Mouse (Mus musculus) megakaryocyte, embryonic 14.5 days (primary cell): ENCODE measurements around the gene Aes. TPM values are rescaled to one million over a fixed set of nuclear protein-coding genes. Genes with fewer than 3 reads are reported as not detected.

Source experiments
- H3K27me3 ChIP-seq: replicated peaks from 2 replicates; pipeline ENCODE3; 2012; ENCODE audit warnings: inconsistent platforms
- H3K36me3 ChIP-seq: replicated peaks from 2 replicates; pipeline ENCODE3; 2012; ENCODE audit warnings: low read length, inconsistent platforms, mixed read lengths
- H3K4me1 ChIP-seq: 2 replicates; pipeline ENCODE4 v1.6.1; 2012; ENCODE audit warnings: inconsistent platforms
- H3K4me3 ChIP-seq: replicated peaks from 2 replicates; pipeline ENCODE3; 2012; ENCODE audit warnings: moderate library complexity, mild to moderate bottlenecking, inconsistent platforms
- H3K9me3 ChIP-seq: 2 replicates; pipeline ENCODE4 v1.6.1; 2012; ENCODE audit warnings: inconsistent platforms
- FLI1 ChIP-seq: IDR thresholded peaks from 2 replicates; pipeline ENCODE4 v1.6.1; 2012; ENCODE audit warnings: low read length, inconsistent platforms, mixed read lengths
- GATA1 ChIP-seq: IDR thresholded peaks from 3 replicates; pipeline ENCODE4 v1.6.1; 2012; ENCODE audit warnings: mixed read lengths, low read length, inconsistent platforms, borderline replicate concordance
- polyA plus RNA-seq: library from polyadenylated mRNA; stranded (reverse); fragments of >175 nt; gene quantifications from 2 replicates; pipeline ENCODE4 v1.2.3, GENCODE M21; 2012; ENCODE audit warnings: low replicate concordance; ENCODE audit not compliant: insufficient read depth

Aes gene
- polyA plus RNA-seq, 1 experiment, result 2,412 TPM

DNA sequence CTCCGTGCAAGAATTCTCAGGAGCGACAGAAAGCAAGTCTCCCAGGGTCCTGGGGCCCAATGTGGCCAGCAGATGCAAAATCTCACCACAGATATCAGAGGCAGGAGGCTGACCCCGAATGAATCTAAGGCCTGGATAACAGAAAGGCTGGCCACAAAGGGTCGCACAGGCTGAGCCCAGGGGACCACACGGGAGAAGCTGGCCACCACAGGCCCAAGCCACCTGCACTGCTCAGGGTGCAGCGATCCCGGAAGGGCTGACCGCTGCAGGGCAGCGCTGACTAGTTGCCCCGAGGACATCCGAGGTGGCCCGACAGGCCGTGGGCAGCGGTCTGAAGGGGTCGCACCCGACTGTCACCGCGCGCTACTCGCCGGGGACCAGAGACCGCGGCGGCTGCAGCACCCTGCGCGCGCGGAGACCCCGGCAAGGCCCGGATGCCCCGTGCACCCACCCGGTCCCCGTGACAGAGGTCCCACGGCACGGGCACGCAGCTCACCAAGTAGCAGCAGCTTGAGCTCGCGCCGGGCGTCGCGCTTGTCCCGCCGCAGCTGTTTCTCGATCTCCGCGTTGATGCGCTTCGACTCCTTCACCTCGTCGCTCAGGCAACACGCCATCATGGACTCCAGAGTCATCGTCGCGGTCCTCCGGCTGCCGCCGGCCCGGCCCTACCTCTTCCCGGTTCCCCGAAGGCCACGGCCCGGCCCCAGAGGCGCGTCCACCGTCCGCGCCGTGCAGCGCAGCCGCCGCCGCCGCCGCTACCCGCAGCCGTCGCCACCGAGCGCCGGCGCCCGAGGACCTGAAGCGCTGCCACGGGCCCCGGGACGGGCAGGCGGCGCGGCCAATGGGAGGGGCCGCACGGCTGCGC lies 14.8 kb upstream of the Aes start:
- Histone ChIP-seq H3K4me3 (peak overlapping the region; percentile 98), H3K36me3 (peaks cover 36% of the 10 kb centered on the region), H3K9me3 (no peaks in the 10 kb centered on the region), H3K27me3 (no peaks in the 10 kb centered on the region), H3K4me1 (peaks cover 77% of the 10 kb centered on the region)
- TF ChIP-seq FLI1 (no peak), GATA1 (no peak)

DNA sequence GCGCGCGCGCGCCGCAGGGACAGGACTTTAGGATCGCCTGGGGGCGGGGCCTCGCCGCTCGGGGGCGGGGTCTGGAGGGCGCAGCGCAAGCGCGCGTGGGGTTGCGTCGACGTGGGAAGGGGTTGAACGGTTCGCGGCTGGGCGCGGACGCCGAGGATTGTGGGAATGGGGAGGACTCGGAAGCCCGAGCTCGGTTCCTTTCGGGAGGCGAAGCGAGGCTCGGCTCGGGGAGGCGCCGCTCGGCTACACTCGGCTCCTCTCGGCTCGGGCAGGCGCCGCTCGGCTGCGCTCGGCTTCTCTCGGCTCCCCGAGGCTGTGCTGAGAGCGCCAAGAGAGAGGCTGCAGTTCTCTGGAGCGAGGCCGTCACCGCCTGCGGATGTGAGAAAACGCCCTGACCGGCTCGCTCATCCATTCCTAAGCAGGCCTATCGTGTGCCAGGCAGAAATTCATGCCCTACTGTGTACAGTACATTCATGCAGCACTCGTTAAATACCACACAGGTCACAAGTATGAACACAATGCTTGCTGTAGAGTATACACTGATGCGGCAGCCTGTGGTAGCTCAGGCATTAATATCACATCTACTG lies 14.0 kb upstream of the Aes start, which contains the start of gene Gna11:
TSS of gene Gna11 (minus strand) at position 30 of the 587 bp plus-strand sequence.
- H3K27me3 ChIP-seq, result no peaks in the 10 kb centered on the region
- H3K9me3 ChIP-seq, result no peaks in the 10 kb centered on the region
- H3K36me3 ChIP-seq, result peaks cover 29% of the 10 kb centered on the region
- peaks cover 77% of the 10 kb centered on the region for H3K4me1 ChIP-seq
- no peak for TF ChIP-seq GATA1
- TF ChIP-seq FLI1, result no peak
- H3K4me3 ChIP-seq, result peak within 1 kb of the TSS; percentile 98

DNA sequence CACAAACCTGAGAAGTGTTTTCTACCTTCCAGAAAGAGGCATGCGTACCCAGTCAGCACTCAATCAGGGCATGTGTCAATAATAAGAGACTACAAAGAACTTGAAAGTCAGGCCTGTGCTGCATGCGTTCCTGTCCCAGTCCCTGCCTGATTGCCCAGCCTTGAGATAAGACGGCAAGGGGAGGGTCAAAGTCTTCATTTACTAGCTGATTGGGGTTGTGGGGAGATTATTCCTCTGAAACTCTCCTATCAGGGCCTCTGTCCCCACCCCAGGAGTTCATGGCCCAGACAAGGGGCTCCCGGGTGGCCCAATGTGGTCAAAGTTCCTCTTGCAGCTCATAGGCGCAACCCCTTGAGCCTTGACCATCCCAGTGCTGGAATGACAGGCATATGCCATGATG lies 13.0 kb upstream of the Aes start:
- no peaks in the 10 kb centered on the region for H3K27me3 ChIP-seq
- peaks cover 79% of the 10 kb centered on the region for H3K4me1 ChIP-seq
- peaks cover 20% of the 10 kb centered on the region for H3K36me3 ChIP-seq
- TF ChIP-seq GATA1 (no peak), FLI1 (no peak)
- no peaks in the 10 kb centered on the region for H3K9me3 ChIP-seq
- peak overlapping the region; percentile 38 for H3K4me3 ChIP-seq

DNA sequence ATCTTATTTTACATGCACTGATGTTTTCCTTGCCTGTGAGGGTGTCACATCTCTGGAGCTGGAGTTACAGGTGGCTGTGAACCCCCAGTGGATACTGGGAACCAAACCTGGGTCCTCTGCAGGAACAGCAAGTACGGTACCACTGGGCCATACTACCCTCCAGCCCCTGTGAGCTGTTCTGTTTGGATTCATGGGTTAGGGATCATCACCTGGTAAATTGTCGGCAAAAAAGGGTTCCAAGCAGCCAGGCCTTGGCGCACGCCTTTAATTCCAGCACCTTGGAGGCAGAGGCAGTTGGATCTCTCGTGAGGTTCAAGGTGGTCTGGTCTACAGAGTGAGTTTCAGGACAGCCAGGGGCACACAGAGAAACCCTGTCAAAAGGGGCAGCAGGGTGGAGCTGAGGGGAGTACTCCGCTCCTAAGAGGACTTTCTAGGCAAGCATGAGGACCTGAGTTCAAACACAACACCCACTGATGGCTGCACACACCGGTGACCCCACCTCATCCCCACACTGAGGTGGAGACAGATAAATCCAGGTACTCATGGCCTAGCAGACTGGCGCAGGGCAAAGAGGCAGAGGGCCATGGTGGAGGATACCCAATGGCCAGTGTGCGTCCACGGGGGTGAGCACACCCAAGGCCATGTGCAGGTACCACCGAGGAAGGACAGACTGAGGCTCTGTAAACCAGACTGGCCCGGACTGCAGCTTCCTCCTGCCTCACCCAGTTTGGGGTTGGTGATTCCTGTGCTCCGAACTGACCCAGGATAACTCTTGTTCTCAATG lies 12.3 kb upstream of the Aes start:
- no peaks in the 10 kb centered on the region for H3K9me3 ChIP-seq
- H3K27me3 ChIP-seq, result no peaks in the 10 kb centered on the region
- H3K4me1 ChIP-seq, result peaks cover 79% of the 10 kb centered on the region
- TF ChIP-seq GATA1 (no peak), FLI1 (no peak)
- H3K4me3 ChIP-seq, result peak overlapping the region; percentile 1
- H3K36me3 ChIP-seq, result peaks cover 14% of the 10 kb centered on the region

DNA sequence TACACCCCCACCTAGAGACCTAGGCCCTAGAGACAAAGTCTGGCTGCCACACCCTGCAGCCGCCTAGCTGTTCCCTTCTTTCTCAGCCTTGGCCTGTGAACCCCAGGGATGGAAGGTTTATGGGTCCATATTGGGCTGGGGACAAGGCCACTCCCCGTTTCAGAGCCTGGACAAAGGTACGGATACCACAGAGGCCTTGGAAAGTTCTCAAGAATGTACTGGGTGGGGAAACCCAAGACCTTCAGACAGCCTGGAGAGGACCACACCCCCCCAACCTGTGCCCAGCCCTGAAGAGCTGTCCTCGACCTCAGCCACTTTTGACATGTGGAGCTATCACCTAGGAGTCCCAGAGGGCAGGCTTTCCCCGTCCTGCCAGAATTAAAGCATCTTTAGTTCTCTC lies 10.3 kb upstream of the Aes start:
- Histone ChIP-seq H3K27me3 (no peaks in the 10 kb centered on the region), H3K4me3 (no peak overlapping the region), H3K36me3 (no peaks in the 10 kb centered on the region), H3K4me1 (peaks cover 64% of the 10 kb centered on the region), H3K9me3 (peaks cover 4% of the 10 kb centered on the region; the same call in 1 of the 2 replicates)
- no peak for TF ChIP-seq GATA1
- no peak for TF ChIP-seq FLI1

DNA sequence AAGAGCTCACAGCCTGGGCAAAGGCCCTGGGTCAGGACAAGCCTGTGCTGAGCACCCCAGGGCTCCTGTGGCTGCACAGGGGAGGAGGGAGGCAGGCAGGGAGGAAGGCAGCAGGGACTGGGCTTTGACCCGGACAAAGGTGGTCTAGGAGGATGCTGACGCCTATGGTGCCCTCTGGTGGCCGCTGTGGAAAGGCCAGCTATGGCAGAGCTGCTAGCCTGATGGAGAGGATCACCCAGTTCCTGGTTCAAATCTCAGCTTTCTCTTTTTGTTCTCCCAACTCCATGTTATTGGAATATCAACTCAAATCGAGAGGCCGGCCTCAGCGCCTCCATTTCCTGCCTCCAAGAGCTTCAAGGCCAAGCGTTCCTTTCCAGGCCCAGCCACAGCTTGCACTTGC lies 9.0 kb upstream of the Aes start:
- TF ChIP-seq FLI1 (no peak), GATA1 (no peak)
- Histone ChIP-seq H3K4me3 (no peak overlapping the region), H3K27me3 (no peaks in the 10 kb centered on the region)

DNA sequence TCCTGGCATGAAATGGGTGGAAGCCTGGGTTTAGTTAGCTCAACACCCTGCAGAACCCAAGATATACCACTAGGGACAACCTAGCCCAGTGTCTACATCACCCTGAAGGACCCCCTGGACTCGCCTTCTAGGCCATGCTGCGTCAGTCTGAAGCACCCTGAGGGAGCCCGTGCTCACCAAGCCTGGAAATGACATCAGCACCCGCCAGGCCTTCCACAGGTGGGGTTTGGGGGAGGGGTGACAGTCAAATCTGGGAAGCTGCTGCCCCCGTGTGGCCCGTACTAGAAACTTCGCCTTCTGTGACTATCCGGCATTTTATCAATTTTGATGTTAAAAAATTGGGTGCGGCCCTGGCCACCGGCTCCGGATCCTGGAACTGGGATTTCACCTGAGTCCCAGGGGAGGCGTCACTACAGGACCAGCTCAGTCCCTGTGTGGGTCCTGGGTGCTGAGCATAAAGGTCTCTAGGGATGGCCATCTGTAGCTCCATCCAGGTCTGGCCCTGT lies 7.6 kb upstream of the Aes start:
- H3K4me1 ChIP-seq, result peaks cover 44% of the 10 kb centered on the region
- TF ChIP-seq GATA1 (no peak), FLI1 (no peak)
- H3K36me3 ChIP-seq, result no peaks in the 10 kb centered on the region
- H3K9me3 ChIP-seq, result peaks cover 4% of the 10 kb centered on the region; the same call in 1 of the 2 replicates
- H3K4me3 ChIP-seq, result peak overlapping the region; percentile 83
- no peaks in the 10 kb centered on the region for H3K27me3 ChIP-seq

More for the DNA sequence above, 9.0 kb upstream of the Aes start:
- H3K4me1 ChIP-seq, result peaks cover 58% of the 10 kb centered on the region
- H3K9me3 ChIP-seq, result peaks cover 4% of the 10 kb centered on the region; the same call in 1 of the 2 replicates
- H3K36me3 ChIP-seq, result no peaks in the 10 kb centered on the region

DNA sequence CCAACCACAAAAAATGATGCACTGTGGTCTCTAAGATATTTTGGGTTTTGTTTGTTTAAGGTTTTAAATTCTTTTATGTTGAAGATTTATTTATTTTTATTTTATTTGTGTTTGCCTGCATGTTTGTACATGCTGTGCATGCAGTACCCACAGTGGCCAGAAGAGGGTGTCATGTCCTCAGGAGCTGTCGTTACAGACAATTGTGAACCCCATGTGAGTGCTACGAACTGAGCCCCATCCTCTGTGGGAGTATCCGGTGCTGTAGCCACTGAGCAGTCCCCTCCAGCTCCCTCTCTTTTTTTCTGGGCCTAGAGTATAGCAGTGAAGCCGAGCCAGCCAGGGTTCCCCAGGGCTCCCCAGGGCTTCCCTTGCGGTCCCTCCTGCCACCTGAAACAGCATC lies 6.1 kb upstream of the Aes start:
- peaks cover 43% of the 10 kb centered on the region for H3K4me1 ChIP-seq

More for the DNA sequence above, 6.1 kb upstream of the Aes start:
- H3K9me3 ChIP-seq, result peaks cover 4% of the 10 kb centered on the region; the same call in 1 of the 2 replicates
- TF ChIP-seq FLI1 (no peak), GATA1 (no peak)
- H3K27me3 ChIP-seq, result no peaks in the 10 kb centered on the region
- H3K36me3 ChIP-seq, result no peaks in the 10 kb centered on the region
- no peak overlapping the region for H3K4me3 ChIP-seq
